Mouse (Mus musculus) embryonic facial prominence, embryonic 10.5 days (tissue): ENCODE measurements around the gene Clip3. TPM values are rescaled to one million over a fixed set of nuclear protein-coding genes. Genes with fewer than 3 reads are reported as not detected.
A peak's percentile ranks its signal among the peaks of the same experiment; 100 is the strongest.

ENCODE experiments used
- DNase-seq: peaks from one replicate; pipeline ENCODE4 v3.0.0-alpha.2; 2017; ENCODE audit warnings: low spot score
- H3K27ac ChIP-seq: fragments of 300-500 bp; sonication (generic); replicated peaks from 2 replicates; pipeline ENCODE4 v1.5.1; 2016; ENCODE audit warnings: mild to moderate bottlenecking
- H3K27me3 ChIP-seq: fragments of 300-500 bp; sonication (generic); replicated peaks from 2 replicates; pipeline ENCODE4 v1.6.1; 2016; ENCODE audit warnings: low read depth, mild to moderate bottlenecking; ENCODE audit not compliant: poor library complexity, severe bottlenecking
- H3K36me3 ChIP-seq: fragments of 300-500 bp; sonication (generic); replicated peaks from 2 replicates; pipeline ENCODE4 v1.6.1; 2016; ENCODE audit warnings: mild to moderate bottlenecking, moderate library complexity
- H3K4me1 ChIP-seq: fragments of 300-500 bp; sonication (generic); 2 replicates; pipeline ENCODE4 v1.6.1; 2016
- H3K4me3 ChIP-seq: fragments of 300-500 bp; sonication (generic); 2 replicates; pipeline ENCODE4 v1.5.1; 2016; ENCODE audit warnings: mild to moderate bottlenecking, moderate library complexity
- H3K9me3 ChIP-seq: fragments of 300-500 bp; sonication (generic); 2 replicates; pipeline ENCODE4 v1.6.1; 2016; ENCODE audit warnings: mild to moderate bottlenecking
- WGBS: fragments of 180-500 bp; shearing (Covaris S2); methylation state at CpG from one replicate; pipeline ENCODE4 v1.1.7; 2016; 5-methylcytosine and 5-hydroxymethylcytosine counted together
- polyA plus RNA-seq: library from polyadenylated mRNA; unstranded; fragments of >200 nt; fragmentation: Nextera tagmentation; extraction: Ambion mirVana; gene quantifications from 2 replicates; pipeline ENCODE4 v1.2.1, GENCODE M21; 2016

The Clip3 gene
- polyA plus RNA-seq, result 53.0 and 53.4 TPM in 2 replicates

DNA sequence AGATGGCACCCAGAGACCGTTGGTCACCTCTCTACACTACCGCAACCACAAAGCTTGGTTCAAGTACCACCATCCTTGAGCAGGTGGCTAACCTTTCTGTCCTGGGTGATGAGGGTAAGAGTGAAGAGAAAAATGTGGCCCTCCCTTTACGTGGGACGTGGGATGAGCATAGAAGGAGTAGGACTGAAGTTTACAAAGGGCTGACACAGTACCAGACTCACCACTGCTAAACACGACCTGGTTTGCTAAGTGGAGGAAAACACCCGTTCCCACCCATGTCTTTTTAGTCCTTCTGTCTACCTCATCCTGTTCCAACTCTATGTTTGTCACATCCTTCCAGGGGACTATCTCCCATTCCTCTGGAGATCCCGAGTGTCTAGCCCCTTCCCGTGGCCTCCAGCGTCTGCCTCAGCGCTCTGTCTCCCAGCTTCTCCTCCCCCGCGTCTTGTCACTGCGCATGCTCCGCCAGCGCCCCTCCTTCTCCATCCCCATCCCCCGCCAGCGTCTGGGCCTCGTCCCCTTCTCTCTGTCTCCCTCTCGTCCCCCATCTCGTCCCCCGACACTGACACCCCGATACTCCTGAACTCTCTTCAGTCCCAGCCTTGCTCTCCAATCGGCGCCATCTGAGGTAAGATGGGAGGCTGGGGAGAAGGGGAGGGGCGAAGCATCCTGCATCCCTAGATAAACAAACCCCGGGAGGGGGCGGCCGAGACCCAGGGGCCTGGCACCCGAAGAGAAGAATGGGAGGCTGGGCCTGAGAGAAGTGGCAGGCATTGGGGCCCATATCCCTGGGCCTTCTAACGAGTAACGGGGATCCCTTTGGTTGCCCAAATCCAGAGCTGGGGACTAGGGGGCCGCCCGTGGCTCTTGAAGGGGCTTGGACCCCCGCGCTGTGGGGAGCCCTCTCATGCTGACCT lies at the start of gene Clip3:
TSS of gene Clip3 (plus strand) at position 514 of the 917 bp plus-strand sequence.
- peak within 1 kb of the TSS; percentile 89 for H3K4me3 ChIP-seq
- H3K27me3 ChIP-seq, result peaks cover 11% of the 10 kb centered on the region; the same call in 1 of the 2 replicates
- WGBS, result 8% methylated on average over 35 of the region's 35 CpGs
- peak; percentile 89 for DNase-seq
- peaks cover 40% of the 10 kb centered on the region for H3K36me3 ChIP-seq
- no peaks in the 10 kb centered on the region for H3K9me3 ChIP-seq
- H3K4me1 ChIP-seq, result peaks cover 31% of the 10 kb centered on the region
- H3K27ac ChIP-seq, result peak within 1 kb of the TSS; percentile 93

- no peak overlapping the region for H3K27ac ChIP-seq
- no peaks in the 10 kb centered on the region for H3K4me1 ChIP-seq
- DNase-seq, result no peak
- 83% methylated on average over 12 of the region's 12 CpGs for WGBS
- peaks cover 78% of the 10 kb centered on the region for H3K36me3 ChIP-seq
- H3K4me3 ChIP-seq, result no peak overlapping the region
- H3K27me3 ChIP-seq, result no peaks in the 10 kb centered on the region
- H3K9me3 ChIP-seq, result no peaks in the 10 kb centered on the region
Measured at GRCm38 (mm10) chr7:30251956-30252954, 39.3 kb upstream of the Clip3 start.

GRCm38 (mm10) chr7:30265041-30265440 lies 26.5 kb upstream of the Clip3 start:
- Histone ChIP-seq H3K4me1 (no peaks in the 10 kb centered on the region), H3K27ac (no peak overlapping the region), H3K4me3 (no peak overlapping the region), H3K9me3 (no peaks in the 10 kb centered on the region), H3K36me3 (peaks cover 82% of the 10 kb centered on the region), H3K27me3 (no peaks in the 10 kb centered on the region)
- WGBS, result 81% methylated on average over 2 of the region's 2 CpGs
- no peak for DNase-seq

DNA sequence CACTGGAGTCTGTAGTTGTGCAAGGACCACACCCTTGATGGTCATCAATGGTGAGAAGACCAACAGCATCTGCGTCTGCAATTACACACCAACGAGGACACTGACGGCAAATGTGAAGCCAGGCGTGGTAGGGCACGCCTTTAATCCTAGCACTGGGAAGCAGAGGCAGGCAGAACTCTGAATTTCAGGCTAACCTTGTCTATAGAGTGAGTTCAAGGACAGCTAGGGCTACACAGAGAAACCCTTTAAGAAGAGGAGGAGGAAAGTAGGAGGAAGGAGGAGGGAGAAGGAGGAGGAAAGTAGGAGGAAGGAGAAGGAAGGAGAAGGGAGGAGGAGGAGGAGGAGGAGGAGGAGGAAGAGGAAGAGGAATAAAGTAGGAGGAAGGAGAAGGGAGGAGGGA lies 26.0 kb upstream of the Clip3 start:
- H3K4me1 ChIP-seq, result no peaks in the 10 kb centered on the region
- H3K27me3 ChIP-seq, result no peaks in the 10 kb centered on the region
- no peak for DNase-seq
- H3K4me3 ChIP-seq, result no peak overlapping the region
- 93% methylated on average over 5 of the region's 5 CpGs for WGBS
- no peaks in the 10 kb centered on the region for H3K9me3 ChIP-seq
- peaks cover 87% of the 10 kb centered on the region for H3K36me3 ChIP-seq
- H3K27ac ChIP-seq, result no peak overlapping the region

GRCm38 (mm10) chr7:30265935-30266334 lies 25.6 kb upstream of the Clip3 start:
- no peak overlapping the region for H3K4me3 ChIP-seq
- H3K4me1 ChIP-seq, result no peaks in the 10 kb centered on the region
- 89% methylated on average over 7 of the region's 7 CpGs for WGBS
- no peaks in the 10 kb centered on the region for H3K9me3 ChIP-seq
- no peak for DNase-seq
- H3K27ac ChIP-seq, result no peak overlapping the region
- H3K36me3 ChIP-seq, result peaks cover 89% of the 10 kb centered on the region
- H3K27me3 ChIP-seq, result no peaks in the 10 kb centered on the region

DNA sequence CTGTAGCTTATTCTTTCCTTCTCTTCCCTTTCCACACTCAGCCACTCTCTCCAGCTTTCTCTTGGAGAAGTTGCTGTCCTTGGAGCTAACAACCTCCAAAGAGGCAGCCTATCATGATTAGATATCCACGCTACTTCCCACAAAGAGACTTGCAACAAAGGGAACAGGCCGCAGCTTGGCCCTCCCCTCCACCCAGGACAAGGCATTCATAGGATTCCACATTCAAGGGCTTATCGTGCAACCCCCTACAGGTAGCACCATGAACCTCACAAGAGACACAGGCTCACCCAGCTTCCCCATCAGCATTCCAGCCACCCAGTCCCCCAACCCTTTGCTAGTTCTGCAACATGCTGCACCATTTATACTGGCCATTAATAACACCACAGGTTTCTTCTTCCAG lies 24.7 kb upstream of the Clip3 start:
- no peak overlapping the region for H3K4me3 ChIP-seq
- H3K27me3 ChIP-seq, result no peaks in the 10 kb centered on the region
- no peaks in the 10 kb centered on the region for H3K9me3 ChIP-seq
- H3K4me1 ChIP-seq, result no peaks in the 10 kb centered on the region
- DNase-seq, result no peak
- H3K27ac ChIP-seq, result no peak overlapping the region
- 89% methylated on average over 3 of the region's 3 CpGs for WGBS
- H3K36me3 ChIP-seq, result peaks cover 89% of the 10 kb centered on the region

DNA sequence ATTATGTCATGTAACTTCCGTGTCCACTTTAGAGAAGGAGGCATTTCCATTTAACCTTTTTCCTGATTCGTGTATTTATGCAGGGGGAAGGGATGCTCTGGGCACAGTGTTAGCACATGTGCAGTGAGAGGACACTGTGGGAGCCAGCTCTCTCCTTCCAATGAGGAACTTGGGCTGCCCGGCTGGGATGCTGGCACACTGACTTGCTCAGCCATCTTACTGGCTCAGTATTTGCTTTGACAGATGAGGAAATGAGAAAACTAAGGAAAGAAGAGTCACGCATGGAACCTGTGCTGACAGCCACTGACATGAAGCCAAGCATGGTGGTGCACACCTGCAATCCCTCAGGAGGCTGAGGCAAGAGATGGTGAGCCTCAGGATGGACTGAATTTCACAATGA lies 21.9 kb upstream of the Clip3 start:
- H3K36me3 ChIP-seq, result peaks cover 91% of the 10 kb centered on the region
- WGBS, result 90% methylated on average over 4 of the region's 4 CpGs
- DNase-seq, result no peak
- no peak overlapping the region for H3K4me3 ChIP-seq
- H3K27ac ChIP-seq, result no peak overlapping the region
- H3K9me3 ChIP-seq, result no peaks in the 10 kb centered on the region
- H3K27me3 ChIP-seq, result no peaks in the 10 kb centered on the region
- H3K4me1 ChIP-seq, result no peaks in the 10 kb centered on the region

GRCm38 (mm10) chr7:30274383-30274782 lies 17.1 kb upstream of the Clip3 start:
- H3K4me1 ChIP-seq, result peaks cover 7% of the 10 kb centered on the region
- H3K27ac ChIP-seq, result no peak overlapping the region
- WGBS, result 77% methylated on average over 6 of the region's 6 CpGs
- H3K9me3 ChIP-seq, result no peaks in the 10 kb centered on the region
- H3K27me3 ChIP-seq, result no peaks in the 10 kb centered on the region
- no peak for DNase-seq
- H3K36me3 ChIP-seq, result peaks cover 45% of the 10 kb centered on the region
- no peak overlapping the region for H3K4me3 ChIP-seq

- Histone ChIP-seq H3K27ac (no peak overlapping the region), H3K9me3 (no peaks in the 10 kb centered on the region), H3K4me3 (peak overlapping the region; percentile 78; the same call in 1 of the 2 replicates), H3K4me1 (peaks cover 20% of the 10 kb centered on the region), H3K36me3 (0 out of 2 replicates have a peak, but pooled peaks cover 1% of the 10 kb centered on the region), H3K27me3 (no peaks in the 10 kb centered on the region)
- no peak for DNase-seq
- WGBS, result 52% methylated on average over 2 of the region's 2 CpGs
Measured at GRCm38 (mm10) chr7:30278911-30279310, 12.6 kb upstream of the Clip3 start.

DNA sequence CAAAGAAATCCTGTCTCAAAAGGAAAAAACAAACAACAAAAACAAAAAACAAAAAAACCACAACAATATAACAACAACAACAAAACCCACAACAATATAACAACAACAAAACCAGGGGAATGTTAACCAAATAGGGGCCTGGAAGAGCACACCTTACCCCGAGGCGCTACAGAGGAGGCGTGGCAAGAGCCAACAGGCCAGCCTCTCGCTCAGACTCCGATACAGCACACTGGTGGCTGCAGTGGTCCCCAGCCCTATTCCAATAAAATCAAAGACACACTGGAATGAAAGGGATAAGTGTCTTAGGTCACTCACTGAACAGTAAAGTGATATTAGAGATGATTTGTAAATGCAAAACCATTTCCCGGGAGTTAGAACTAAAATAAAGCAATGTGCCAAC lies 12.0 kb upstream of the Clip3 start:
- no peak for DNase-seq
- Histone ChIP-seq H3K4me1 (peaks cover 20% of the 10 kb centered on the region), H3K9me3 (no peaks in the 10 kb centered on the region), H3K27ac (peak overlapping the region; percentile 86), H3K4me3 (peak overlapping the region; percentile 78), H3K27me3 (no peaks in the 10 kb centered on the region), H3K36me3 (no peaks in the 10 kb centered on the region)
- WGBS, result under 1% methylated on average over 6 of the region's 6 CpGs

GRCm38 (mm10) chr7:30279951-30280669 lies 11.4 kb upstream of the Clip3 start, which contains the start of the genes Thap8 and Wdr62:
Thap8 (plus strand) TSS chr7:30280094.
Wdr62 (minus strand) TSS chr7:30280419.
- WGBS, result under 1% methylated on average over 49 of the region's 49 CpGs
- Histone ChIP-seq H3K4me3 (peak within 1 kb of the TSS; percentile 78), H3K4me1 (peaks cover 20% of the 10 kb centered on the region), H3K36me3 (no peaks in the 10 kb centered on the region), H3K9me3 (no peaks in the 10 kb centered on the region), H3K27ac (peak within 1 kb of the TSS; percentile 86), H3K27me3 (no peaks in the 10 kb centered on the region)
- peak; percentile 95 for DNase-seq
